Mouse (Mus musculus) midbrain, embryonic 10.5 days (tissue): ENCODE data around the gene Bmper. TPM values are rescaled to one million over a fixed set of nuclear protein-coding genes. Genes with fewer than 3 reads are reported as not detected.

Experiments used
- DNase-seq: peaks from one replicate; pipeline ENCODE4 v3.0.0-alpha.2; 2017; ENCODE audit warnings: low spot score
- H3K27ac ChIP-seq: fragments of 300-500 bp; sonication (generic); replicated peaks from 2 replicates; pipeline ENCODE4 v1.5.1; 2016; ENCODE audit warnings: mild to moderate bottlenecking
- H3K27me3 ChIP-seq: fragments of 300-500 bp; sonication (generic); 2 replicates; pipeline ENCODE4 v1.6.1; 2016; ENCODE audit warnings: low read depth, mild to moderate bottlenecking; ENCODE audit not compliant: poor library complexity, severe bottlenecking
- H3K36me3 ChIP-seq: fragments of 300-500 bp; sonication (generic); 2 replicates; pipeline ENCODE4 v1.6.1; 2016; ENCODE audit warnings: mild to moderate bottlenecking, moderate library complexity
- H3K4me1 ChIP-seq: fragments of 300-500 bp; sonication (generic); 2 replicates; pipeline ENCODE4 v1.6.1; 2016
- H3K4me3 ChIP-seq: fragments of 300-500 bp; sonication (generic); 2 replicates; pipeline ENCODE4 v1.5.1; 2016; ENCODE audit warnings: mild to moderate bottlenecking, moderate library complexity
- H3K9me3 ChIP-seq: fragments of 300-500 bp; sonication (generic); replicated peaks from 2 replicates; pipeline ENCODE4 v1.6.1; 2016; ENCODE audit warnings: mild to moderate bottlenecking
- WGBS: fragments of 180-500 bp; shearing (Covaris S2); methylation state at CpG from one replicate; pipeline ENCODE4 v1.1.7; 2016; 5-methylcytosine and 5-hydroxymethylcytosine counted together
- polyA plus RNA-seq: library from polyadenylated mRNA; unstranded; fragments of >200 nt; fragmentation: Nextera tagmentation; extraction: Ambion mirVana; gene quantifications from 2 replicates; pipeline ENCODE4 v1.2.1, GENCODE M21; 2016

Bmper gene
- polyA plus RNA-seq, 1 experiment from 2014 or later: 0.72 TPM

- H3K4me3 ChIP-seq: no peak overlapping the region
- H3K27me3 ChIP-seq: no peaks in the 10 kb centered on the region
- no peak for DNase-seq
- no peaks in the 10 kb centered on the region for H3K4me1 ChIP-seq
- WGBS: 86% methylated on average over 3 of the region's 3 CpGs
- H3K9me3 ChIP-seq: no peaks in the 10 kb centered on the region
- no peak overlapping the region for H3K27ac ChIP-seq
- no peaks in the 10 kb centered on the region for H3K36me3 ChIP-seq
Measured at GRCm38 (mm10) chr9:23327830-23328229, 105.0 kb downstream of the Bmper start.

GRCm38 (mm10) chr9:23333041-23333622, 110.3 kb downstream of the Bmper start:
- DNase-seq: no peak
- H3K27me3 ChIP-seq: no peaks in the 10 kb centered on the region

GRCm38 (mm10) chr9:23340551-23340950, 117.7 kb downstream of the Bmper start:
- no peak overlapping the region for H3K4me3 ChIP-seq
- no peaks in the 10 kb centered on the region for H3K27me3 ChIP-seq
- no peak for DNase-seq
- no peaks in the 10 kb centered on the region for H3K9me3 ChIP-seq
- no peaks in the 10 kb centered on the region for H3K4me1 ChIP-seq
- no peaks in the 10 kb centered on the region for H3K36me3 ChIP-seq
- H3K27ac ChIP-seq: no peak overlapping the region

More at GRCm38 (mm10) chr9:23333041-23333622, 110.3 kb downstream of the Bmper start:
- H3K36me3 ChIP-seq: no peaks in the 10 kb centered on the region
- no peaks in the 10 kb centered on the region for H3K4me1 ChIP-seq
- no peaks in the 10 kb centered on the region for H3K9me3 ChIP-seq
- WGBS: 85% methylated on average over 3 of the region's 3 CpGs
- H3K27ac ChIP-seq: no peak overlapping the region
- H3K4me3 ChIP-seq: no peak overlapping the region

GRCm38 (mm10) chr9:23341246-23341645, 118.4 kb downstream of the Bmper start:
- no peaks in the 10 kb centered on the region for H3K9me3 ChIP-seq
- no peaks in the 10 kb centered on the region for H3K4me1 ChIP-seq
- no peaks in the 10 kb centered on the region for H3K27me3 ChIP-seq
- H3K4me3 ChIP-seq: no peak overlapping the region
- no peaks in the 10 kb centered on the region for H3K36me3 ChIP-seq
- no peak overlapping the region for H3K27ac ChIP-seq
- DNase-seq: no peak

GRCm38 (mm10) chr9:23344353-23344752, 121.5 kb downstream of the Bmper start:
- Histone ChIP-seq H3K36me3 (no peaks in the 10 kb centered on the region), H3K4me3 (no peak overlapping the region), H3K4me1 (no peaks in the 10 kb centered on the region), H3K27me3 (no peaks in the 10 kb centered on the region), H3K27ac (no peak overlapping the region), H3K9me3 (no peaks in the 10 kb centered on the region)
- DNase-seq: no peak

- 78% methylated on average over 8 of the region's 8 CpGs for WGBS
- no peak overlapping the region for H3K4me3 ChIP-seq
- no peak overlapping the region for H3K27ac ChIP-seq
- H3K4me1 ChIP-seq: no peaks in the 10 kb centered on the region
- no peak for DNase-seq
- no peaks in the 10 kb centered on the region for H3K27me3 ChIP-seq
- H3K9me3 ChIP-seq: no peaks in the 10 kb centered on the region
- no peaks in the 10 kb centered on the region for H3K36me3 ChIP-seq
Measured at GRCm38 (mm10) chr9:23345093-23345844, 122.4 kb downstream of the Bmper start.

- Histone ChIP-seq H3K9me3 (no peaks in the 10 kb centered on the region), H3K4me1 (no peaks in the 10 kb centered on the region), H3K4me3 (no peak overlapping the region), H3K36me3 (no peaks in the 10 kb centered on the region), H3K27me3 (no peaks in the 10 kb centered on the region), H3K27ac (no peak overlapping the region)
- no peak for DNase-seq
- 88% methylated on average over 5 of the region's 5 CpGs for WGBS
Measured at GRCm38 (mm10) chr9:23349603-23350002, 126.7 kb downstream of the Bmper start.

- no peaks in the 10 kb centered on the region for H3K27me3 ChIP-seq
- 92% methylated on average over 8 of the region's 8 CpGs for WGBS
- H3K36me3 ChIP-seq: no peaks in the 10 kb centered on the region
- no peak overlapping the region for H3K4me3 ChIP-seq
- no peaks in the 10 kb centered on the region for H3K4me1 ChIP-seq
- no peaks in the 10 kb centered on the region for H3K9me3 ChIP-seq
- no peak overlapping the region for H3K27ac ChIP-seq
- no peak for DNase-seq
Measured at GRCm38 (mm10) chr9:23351400-23351799, 128.5 kb downstream of the Bmper start.

GRCm38 (mm10) chr9:23352396-23352795, 129.5 kb downstream of the Bmper start:
- H3K4me3 ChIP-seq: no peak overlapping the region
- H3K4me1 ChIP-seq: no peaks in the 10 kb centered on the region
- 85% methylated on average over 2 of the region's 2 CpGs for WGBS
- no peaks in the 10 kb centered on the region for H3K9me3 ChIP-seq
- no peak for DNase-seq
- no peaks in the 10 kb centered on the region for H3K36me3 ChIP-seq
- no peaks in the 10 kb centered on the region for H3K27me3 ChIP-seq
- H3K27ac ChIP-seq: no peak overlapping the region

GRCm38 (mm10) chr9:23354201-23354820, 131.4 kb downstream of the Bmper start:
- H3K27me3 ChIP-seq: no peaks in the 10 kb centered on the region
- WGBS: 82% methylated on average over 5 of the region's 5 CpGs
- no peak for DNase-seq
- H3K9me3 ChIP-seq: no peaks in the 10 kb centered on the region
- no peaks in the 10 kb centered on the region for H3K4me1 ChIP-seq
- no peak overlapping the region for H3K27ac ChIP-seq
- no peak overlapping the region for H3K4me3 ChIP-seq
- no peaks in the 10 kb centered on the region for H3K36me3 ChIP-seq

GRCm38 (mm10) chr9:23358108-23358507, 135.2 kb downstream of the Bmper start:
- DNase-seq: no peak
- no peak overlapping the region for H3K27ac ChIP-seq
- H3K36me3 ChIP-seq: no peaks in the 10 kb centered on the region
- no peaks in the 10 kb centered on the region for H3K9me3 ChIP-seq
- H3K27me3 ChIP-seq: no peaks in the 10 kb centered on the region
- WGBS: 91% methylated on average over 2 of the region's 2 CpGs
- H3K4me3 ChIP-seq: no peak overlapping the region
- no peaks in the 10 kb centered on the region for H3K4me1 ChIP-seq

GRCm38 (mm10) chr9:23363139-23363538, 140.3 kb downstream of the Bmper start:
- 83% methylated on average over 2 of the region's 2 CpGs for WGBS
- no peak overlapping the region for H3K27ac ChIP-seq

GRCm38 (mm10) chr9:23363540-23363939, 140.7 kb downstream of the Bmper start:
- H3K4me3 ChIP-seq: no peak overlapping the region
- H3K36me3 ChIP-seq: no peaks in the 10 kb centered on the region
- no peaks in the 10 kb centered on the region for H3K27me3 ChIP-seq
- 88% methylated on average over 7 of the region's 7 CpGs for WGBS
- DNase-seq: no peak
- H3K4me1 ChIP-seq: no peaks in the 10 kb centered on the region
- no peak overlapping the region for H3K27ac ChIP-seq
- no peaks in the 10 kb centered on the region for H3K9me3 ChIP-seq

More at GRCm38 (mm10) chr9:23363139-23363538, 140.3 kb downstream of the Bmper start:
- no peak for DNase-seq
- Histone ChIP-seq H3K4me1 (no peaks in the 10 kb centered on the region), H3K36me3 (no peaks in the 10 kb centered on the region), H3K4me3 (no peak overlapping the region), H3K27me3 (no peaks in the 10 kb centered on the region), H3K9me3 (no peaks in the 10 kb centered on the region)
